ENCODE assay signal across 7 mouse cellular contexts in the genomic region with DNA sequence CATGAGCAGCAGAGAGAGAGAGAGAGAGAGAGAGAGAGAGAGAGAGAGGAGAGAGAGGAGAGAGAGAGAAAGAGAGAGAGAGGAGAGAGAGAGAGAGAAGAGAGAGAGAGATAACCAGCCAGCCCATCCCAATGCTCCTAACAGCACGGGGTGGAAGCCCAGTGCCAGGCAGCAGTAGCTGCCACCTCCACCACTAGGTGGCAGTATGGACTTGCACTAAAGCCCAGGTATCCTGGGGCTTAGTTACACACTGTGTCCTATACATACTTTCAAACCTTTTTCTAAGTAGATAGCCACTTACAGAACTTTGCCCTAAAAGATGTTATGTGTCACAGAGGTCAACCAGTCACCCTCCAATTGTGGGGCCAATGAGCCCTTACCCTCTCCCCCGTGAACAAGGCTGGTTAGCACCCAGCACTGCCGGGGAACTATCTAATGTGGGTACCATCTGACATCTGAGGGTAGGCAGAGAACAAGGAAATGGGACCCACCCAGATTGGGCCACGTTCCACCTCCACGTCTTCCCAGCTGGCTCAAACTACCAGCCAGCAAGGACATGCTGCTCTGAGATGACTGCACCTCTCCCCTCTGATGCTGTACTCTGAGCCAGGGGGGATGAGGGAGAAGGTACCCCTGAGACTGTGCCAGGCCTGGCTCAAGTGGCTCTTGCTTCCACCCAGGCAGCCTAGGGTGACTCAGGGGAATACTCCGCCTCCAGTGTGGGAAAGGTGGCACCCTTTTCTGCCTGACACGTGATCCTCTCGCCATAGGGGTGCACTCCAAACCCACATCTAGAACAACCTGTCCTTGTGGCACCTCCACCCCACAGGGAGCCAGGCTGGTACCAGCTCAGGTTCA. TPM values are rescaled to one million over a fixed set of nuclear protein-coding genes. Genes with fewer than 3 reads are reported as not detected.
DNase-seq lines count a peak whose midpoint lies in the region; ATAC-seq and TF ChIP-seq lines count a peak whose summit lies in the region.

No protein-coding gene starts in this region.

- H3K9ac ChIP-seq in hindbrain, postnatal 0 days (replicated peaks; ENCODE audit: low read length) = no peak overlapping the region

- no peak overlapping the region for H3K4me2 ChIP-seq in hindbrain, postnatal 0 days (ENCODE audit: low read depth, low read length)

- H3K27ac ChIP-seq in hindbrain, postnatal 0 days = no peak overlapping the region

- ATAC-seq in hindbrain, postnatal 0 days = peak; percentile 71

- no peak overlapping the region for H3K4me3 ChIP-seq in hindbrain, postnatal 0 days (ENCODE audit: low read length)
- peak overlapping the region; percentile 1 for H3K4me3 ChIP-seq in megakaryocyte, embryonic 14.5 days (replicated peaks)

- 65% methylated on average over 8 of the region's 8 CpGs for WGBS in hindbrain, postnatal 0 days

- H3K27me3 ChIP-seq in hindbrain, postnatal 0 days (ENCODE audit: insufficient read depth, low read length) = no peaks in the 10 kb centered on the region
- no peaks in the 10 kb centered on the region for H3K27me3 ChIP-seq in megakaryocyte, embryonic 14.5 days (replicated peaks)

- no peaks in the 10 kb centered on the region; the same call in none of the 2 replicates for H3K36me3 ChIP-seq in hindbrain, postnatal 0 days (ENCODE audit: insufficient read depth, low read length)
- peaks cover 76% of the 10 kb centered on the region for H3K36me3 ChIP-seq in megakaryocyte, embryonic 14.5 days (replicated peaks; ENCODE audit: low read length)

- peak; percentile 96 for TF ChIP-seq CTCF in hindbrain, postnatal 0 days (IDR thresholded peaks at IDR 0.05; ENCODE audit: low read depth)

- H3K4me1 ChIP-seq in hindbrain, postnatal 0 days (ENCODE audit: insufficient read depth, low read length) = peaks cover 14% of the 10 kb centered on the region; the same call in 1 of the 2 replicates
- peaks cover 50% of the 10 kb centered on the region for H3K4me1 ChIP-seq in megakaryocyte, embryonic 14.5 days

- H3K9me3 ChIP-seq in hindbrain, postnatal 0 days (ENCODE audit: low read length) = no peaks in the 10 kb centered on the region
- no peaks in the 10 kb centered on the region for H3K9me3 ChIP-seq in megakaryocyte, embryonic 14.5 days

- DNase-seq in R1 (ENCODE audit: low read depth, low spot score) = peak; percentile 84
- DNase-seq in cerebellum, adult 9-11 months = peak; percentile 87
- peak; percentile 66 to 91 for DNase-seq in frontal cortex, adult 2 months (ENCODE audit: extremely low spot score in 1 of 2, low spot score in 1 of 2)
- DNase-seq in hindbrain, postnatal 0 days (ENCODE audit: low spot score) = peak; percentile 95
- peak; percentile 77 to 86 for DNase-seq in left cerebral cortex, adult 18-20 months (ENCODE audit: low spot score in 2 of 2)
- peak; percentile 76 for DNase-seq in right cerebral cortex, postnatal 25 days

RNA-seq across cellular contexts. Expression of a gene that starts 15.7 kb away (rescaled TPM):
- polyA plus RNA-seq in frontal cortex, adult 2 months (2012; rRNA removed) = 20.2 and 22.4 TPM in 2 replicates
- 68.6 and 73.8 TPM in 2 replicates for total RNA-seq in hindbrain, postnatal 0 days (2014; rRNA removed)
- 28.0 and 31.4 TPM in 2 replicates for polyA plus RNA-seq in hindbrain, postnatal 0 days (2015; fragmentation: Nextera tagmentation; extraction: Ambion mirVana)
- 10 to 100 TPM; 28.7 to 28.8 TPM for total RNA-seq in left cerebral cortex, adult 18-20 months (2021)
- 4.7 and 4.9 TPM in 2 replicates for polyA plus RNA-seq in megakaryocyte, embryonic 14.5 days (2012; ENCODE audit: insufficient read depth, low replicate concordance)

RNA-seq across cellular contexts. Expression of a gene that starts 27.0 kb away (rescaled TPM):
- 2,513 and 2,530 TPM in 2 replicates for polyA plus RNA-seq in frontal cortex, adult 2 months (2012; rRNA removed)
- total RNA-seq in hindbrain, postnatal 0 days (2014; rRNA removed) = 5,437 and 5,693 TPM in 2 replicates
- polyA plus RNA-seq in hindbrain, postnatal 0 days (2015; fragmentation: Nextera tagmentation; extraction: Ambion mirVana) = 15,098 and 15,291 TPM in 2 replicates
- 1,000 to 10,000 TPM; 2,346 to 2,379 TPM for total RNA-seq in left cerebral cortex, adult 18-20 months (2021)
- 9,487 and 13,262 TPM in 2 replicates for polyA plus RNA-seq in megakaryocyte, embryonic 14.5 days (2012; ENCODE audit: insufficient read depth, low replicate concordance)
